Mouse (Mus musculus) left cerebral cortex, adult 8-10 months (tissue): ENCODE results near the gene Ddx47. TPM values are rescaled to one million over a fixed set of nuclear protein-coding genes. Genes with fewer than 3 reads are reported as not detected.

ENCODE experiments used
- DNase-seq, 2 experiments: peaks; one replicate each; pipeline ENCODE4 v3.0.0; 2022; ENCODE audit warnings: low spot score in 2 of 2
- total RNA-seq, 4 experiments: library from RNA; stranded (reverse); gene quantifications; 2 replicates each; pipeline ENCODE4 v1.2.4; 2022

Gene Ddx47
- total RNA-seq, 4 experiments from 2014 or later: 54.2 to 60.6 (median 56.4) TPM

- no peak for DNase-seq
Observed at GRCm38 (mm10) chr6:135068221-135068620, 56.8 kb downstream of the Ddx47 start.

GRCm38 (mm10) chr6:135069856-135070255 is 58.4 kb downstream of the Ddx47 start:
- no peak for DNase-seq

GRCm38 (mm10) chr6:135070347-135070746 is 58.9 kb downstream of the Ddx47 start:
- no peak for DNase-seq

Other genes with a start within 250 kb of the Ddx47 start
- 10 to 100 TPM in 3 of 4 experiments, 1 to 10 TPM in 1; 9.9 to 16.3 (median 14.0) TPM for gene Dusp16, start 219.0 kb upstream of the Ddx47 start, total RNA-seq
- 10 to 100 TPM; 39.0 to 45.3 (median 42.1) TPM for gene Crebl2, start 181.5 kb upstream of the Ddx47 start, total RNA-seq
- gene Gpr19, start 113.0 kb upstream of the Ddx47 start, total RNA-seq: 10 to 100 TPM; 22.9 to 26.3 (median 24.7) TPM
- gene Cdkn1b, start 91.2 kb upstream of the Ddx47 start, total RNA-seq: 10 to 100 TPM; 36.6 to 39.0 (median 37.9) TPM
- 1 to 10 TPM; 3.8 to 4.8 (median 3.9) TPM for gene Apold1, start 29.9 kb upstream of the Ddx47 start, total RNA-seq
- gene Gprc5a, start 54.0 kb downstream of the Ddx47 start, total RNA-seq: under 1 TPM in 3 of 4 experiments, not detected in 1; 0.17 to 0.35 (median 0.21) TPM
- gene Gprc5d, start 106.7 kb downstream of the Ddx47 start, total RNA-seq: under 1 TPM in 1 of 4 experiments, not detected in 3; 0.28 TPM
- gene Fam234b, start 186.4 kb downstream of the Ddx47 start, total RNA-seq: 100 to 1,000 TPM; 149 to 164 (median 160) TPM
- gene Hebp1, start 186.4 kb downstream of the Ddx47 start, total RNA-seq: 10 to 100 TPM; 48.6 to 60.9 (median 56.7) TPM
- not detected for gene Gsg1, start 242.7 kb downstream of the Ddx47 start, total RNA-seq